23 mouse cellular contexts compared by ENCODE assay signal in genomic region chr13:104720133-104720532, GRCm38 (mm10).
A peak's percentile ranks its signal among the peaks of the same experiment; 100 is the strongest.
DNase-seq lines count a peak whose midpoint lies in the region; ATAC-seq lines count a peak whose summit lies in the region.
"Had no signal": no experiment of that assay in that cellular context is flagged by ENCODE, and none has a peak within 500 bp of the region (broad histone marks: within the 10 kb centered on the region; RNA-seq: fewer than 3 reads in every experiment).

No protein-coding gene starts in this region.

- no peak for ATAC-seq in heart, embryonic 14.5 days (ENCODE audit: insufficient number of reproducible peaks, insufficient read depth, low FRiP score, low read depth)
- ATAC-seq in common myeloid progenitor, adult 5-6 weeks (replicated peaks; ENCODE audit: low read depth, poor library complexity, severe bottlenecking) = 0 out of 2 replicates have a peak, but pooled peaks have one; percentile 32
- no peak for ATAC-seq in forebrain, embryonic 13.5 days
- ATAC-seq: forebrain, embryonic 15.5 days; hindbrain, postnatal 0 days; intestine, embryonic 16.5 days had no signal

- H3K27ac ChIP-seq in heart, embryonic 14.5 days (replicated peaks in 1 of 2; ENCODE audit: control insufficient read depth in 1 of 2, insufficient read depth in 1 of 2, low read depth in 2 of 2, low read length in 2 of 2) = peak overlapping the region; percentile 26 to 53; a peak in 2 of 4 replicates
- no peak overlapping the region for H3K27ac ChIP-seq in forebrain, embryonic 13.5 days
- H3K27ac ChIP-seq: embryonic facial prominence, embryonic 15.5 days; forebrain, embryonic 10.5 days; forebrain, embryonic 15.5 days; hindbrain, embryonic 13.5 days; hindbrain, postnatal 0 days had no signal

- H3K9ac ChIP-seq in heart, embryonic 14.5 days (ENCODE audit: low read length) = no peak overlapping the region
- H3K9ac ChIP-seq in forebrain, embryonic 13.5 days = no peak overlapping the region
- H3K9ac ChIP-seq: embryonic facial prominence, embryonic 15.5 days; forebrain, embryonic 15.5 days; hindbrain, embryonic 13.5 days had no signal

- no peaks in the 10 kb centered on the region for H3K27me3 ChIP-seq in heart, embryonic 14.5 days (ENCODE audit: control insufficient read depth, insufficient read depth, low read length)
- no peaks in the 10 kb centered on the region for H3K27me3 ChIP-seq in forebrain, embryonic 13.5 days
- H3K27me3 ChIP-seq: embryonic facial prominence, embryonic 15.5 days; forebrain, embryonic 15.5 days; hindbrain, embryonic 13.5 days had no signal

- no peak for DNase-seq in heart, adult 11 months
- DNase-seq in 3T3-L1 (ENCODE audit: low read depth, low spot score) = peak; percentile 8
- DNase-seq in 416B (ENCODE audit: low read depth) = peak; percentile 49
- DNase-seq in urinary bladder, postnatal 25 days (ENCODE audit: low spot score) = no peak
- DNase-seq in thymus, postnatal 4 days = no peak
- DNase-seq: adrenal gland, adult 8-10 months; adrenal gland, postnatal 36 days; cerebellum, adult 2 months; cerebellum, postnatal 10 days; embryo, embryonic 11 days; gastrocnemius, postnatal 10 days; kidney, adult 2 months had no signal

- no peak overlapping the region for H3K4me2 ChIP-seq in heart, embryonic 14.5 days (ENCODE audit: low read length)
- no peak overlapping the region for H3K4me2 ChIP-seq in forebrain, embryonic 13.5 days
- H3K4me2 ChIP-seq: embryonic facial prominence, embryonic 15.5 days; forebrain, embryonic 15.5 days; heart, embryonic 11.5 days; hindbrain, embryonic 13.5 days had no signal

- no peaks in the 10 kb centered on the region for H3K36me3 ChIP-seq in heart, embryonic 14.5 days (ENCODE audit: control insufficient read depth, insufficient read depth, low read length)
- no peaks in the 10 kb centered on the region for H3K36me3 ChIP-seq in forebrain, embryonic 13.5 days (ENCODE audit: poor library complexity, severe bottlenecking)
- H3K36me3 ChIP-seq: forebrain, embryonic 10.5 days; forebrain, embryonic 15.5 days had no signal

- WGBS in heart, embryonic 14.5 days = 45% methylated on average over 5 of the region's 5 CpGs
- WGBS in forebrain, embryonic 13.5 days = 88% methylated on average over 5 of the region's 5 CpGs

- no peak overlapping the region for H3K4me3 ChIP-seq in heart, embryonic 14.5 days (ENCODE audit: control insufficient read depth in 1 of 2, insufficient read depth in 1 of 2, low read depth in 1 of 2, low read length in 2 of 2)
- no peak overlapping the region for H3K4me3 ChIP-seq in forebrain, embryonic 13.5 days
- H3K4me3 ChIP-seq: embryonic facial prominence, embryonic 15.5 days; erythroblast, embryonic 14.5 days; forebrain, embryonic 10.5 days; forebrain, embryonic 15.5 days; hindbrain, embryonic 13.5 days had no signal

- H3K9me3 ChIP-seq in heart, embryonic 14.5 days (ENCODE audit: control insufficient read depth, low read length) = no peaks in the 10 kb centered on the region
- H3K9me3 ChIP-seq in forebrain, embryonic 13.5 days (replicated peaks) = no peaks in the 10 kb centered on the region
- H3K9me3 ChIP-seq: embryonic facial prominence, embryonic 15.5 days; forebrain, embryonic 10.5 days; forebrain, embryonic 15.5 days; hindbrain, embryonic 13.5 days had no signal

- H3K4me1 ChIP-seq in heart, embryonic 14.5 days (ENCODE audit: control insufficient read depth in 2 of 2, insufficient read depth in 2 of 2, low read length in 2 of 2) = peaks cover 2 to 4% of the 10 kb centered on the region in 2 experiments; a peak in 3 of 4 replicates
- H3K4me1 ChIP-seq in forebrain, embryonic 13.5 days = no peaks in the 10 kb centered on the region
- H3K4me1 ChIP-seq: embryonic facial prominence, embryonic 15.5 days; forebrain, embryonic 10.5 days; forebrain, embryonic 15.5 days; hindbrain, embryonic 13.5 days had no signal

Comparison
In these comparisons a context has a peak if more than half of its experiments do, and no peak if none do; other contexts are left out.
1. DNase-seq: peak in 3T3-L1 (single experiment) and 416B (single experiment); none in heart, adult 11 months (single experiment), urinary bladder, postnatal 25 days (single experiment) and thymus, postnatal 4 days (single experiment).